Mouse (Mus musculus) hindlimb bud, embryonic 11.5 days (tissue): Measurements from ENCODE around the gene Rita1.

Source experiments
- DNase-seq: peaks from one replicate; pipeline ENCODE4 v3.0.0-alpha.2; 2012; ENCODE audit warnings: low read depth, low spot score; ENCODE audit errors: extremely low spot score

Rita1 gene

GRCm38 (mm10) chr5:120574469-120575063 lies 37.8 kb downstream of the Rita1 start:
- no peak for DNase-seq

- no peak for DNase-seq
These were observed 41.2 kb downstream of the Rita1 start for GRCm38 (mm10) chr5:120571056-120571740.

GRCm38 (mm10) chr5:120570289-120570897 lies 42.0 kb downstream of the Rita1 start:
- no peak for DNase-seq

GRCm38 (mm10) chr5:120569791-120570190 lies 42.6 kb downstream of the Rita1 start:
- DNase-seq: no peak

GRCm38 (mm10) chr5:120568964-120569363 lies 43.4 kb downstream of the Rita1 start:
- DNase-seq: no peak

- no peak for DNase-seq
These were observed 44.0 kb downstream of the Rita1 start for GRCm38 (mm10) chr5:120568336-120568768.

GRCm38 (mm10) chr5:120567761-120568211 lies 44.6 kb downstream of the Rita1 start:
- no peak for DNase-seq

GRCm38 (mm10) chr5:120567253-120567701 lies 45.1 kb downstream of the Rita1 start:
- no peak for DNase-seq

- DNase-seq: no peak
These were observed 45.6 kb downstream of the Rita1 start for GRCm38 (mm10) chr5:120566681-120567252.

GRCm38 (mm10) chr5:120566101-120566500 lies 46.3 kb downstream of the Rita1 start:
- no peak for DNase-seq

GRCm38 (mm10) chr5:120565171-120565905 lies 47.1 kb downstream of the Rita1 start:
- DNase-seq: no peak

- no peak for DNase-seq
These were observed 48.5 kb downstream of the Rita1 start for GRCm38 (mm10) chr5:120563914-120564311.

GRCm38 (mm10) chr5:120562956-120563913 lies 49.2 kb downstream of the Rita1 start:
- no peak for DNase-seq

GRCm38 (mm10) chr5:120560616-120561311 lies 51.6 kb downstream of the Rita1 start:
- DNase-seq: no peak

GRCm38 (mm10) chr5:120560129-120560615 lies 52.2 kb downstream of the Rita1 start:
- no peak for DNase-seq

GRCm38 (mm10) chr5:120558762-120559161 lies 53.6 kb downstream of the Rita1 start:
- no peak for DNase-seq

GRCm38 (mm10) chr5:120558041-120558440 lies 54.3 kb downstream of the Rita1 start:
- no peak for DNase-seq

- DNase-seq: no peak
These were observed 56.5 kb downstream of the Rita1 start for GRCm38 (mm10) chr5:120555871-120556270.

GRCm38 (mm10) chr5:120550673-120551072 lies 61.7 kb downstream of the Rita1 start:
- DNase-seq: no peak
